Mouse (Mus musculus): ENCODE data around the gene Bpnt1. TPM values are rescaled to one million over a fixed set of nuclear protein-coding genes. Genes with fewer than 3 reads are reported as not detected.

Bpnt1 gene
- 89.6 TPM for polyA plus RNA-seq (2015; fragmentation: Illumina TruSeq; extraction: RNeasy Lipid Tissue Mini Kit (QIAGEN cat#74804); ENCODE audit: low read depth, low replicate concordance)

DNA sequence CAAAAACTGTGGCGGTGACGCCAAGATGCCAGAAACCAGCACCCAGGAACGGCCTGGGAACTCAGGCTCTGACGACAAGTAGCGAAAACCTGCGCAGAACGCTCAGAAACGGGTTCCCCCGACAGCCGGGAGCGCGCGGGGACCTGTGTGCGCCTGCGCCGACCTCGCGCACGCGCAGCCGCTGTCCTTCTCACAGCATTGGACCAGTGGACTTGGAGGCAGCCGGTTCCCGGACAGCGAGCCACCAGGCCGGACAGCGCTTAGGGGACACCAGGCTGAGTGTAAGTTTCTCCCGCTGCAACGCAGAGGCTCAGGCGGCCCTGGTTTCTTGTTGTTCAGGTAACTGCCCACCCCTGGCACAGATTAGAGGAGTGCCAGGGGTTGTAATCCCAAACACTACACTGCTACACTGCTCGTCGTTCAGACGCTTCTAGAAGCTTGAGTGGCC is at the start of gene Bpnt1:
Bpnt1 (plus strand) TSS at position 167 of the 448 bp plus-strand sequence.

DNA sequence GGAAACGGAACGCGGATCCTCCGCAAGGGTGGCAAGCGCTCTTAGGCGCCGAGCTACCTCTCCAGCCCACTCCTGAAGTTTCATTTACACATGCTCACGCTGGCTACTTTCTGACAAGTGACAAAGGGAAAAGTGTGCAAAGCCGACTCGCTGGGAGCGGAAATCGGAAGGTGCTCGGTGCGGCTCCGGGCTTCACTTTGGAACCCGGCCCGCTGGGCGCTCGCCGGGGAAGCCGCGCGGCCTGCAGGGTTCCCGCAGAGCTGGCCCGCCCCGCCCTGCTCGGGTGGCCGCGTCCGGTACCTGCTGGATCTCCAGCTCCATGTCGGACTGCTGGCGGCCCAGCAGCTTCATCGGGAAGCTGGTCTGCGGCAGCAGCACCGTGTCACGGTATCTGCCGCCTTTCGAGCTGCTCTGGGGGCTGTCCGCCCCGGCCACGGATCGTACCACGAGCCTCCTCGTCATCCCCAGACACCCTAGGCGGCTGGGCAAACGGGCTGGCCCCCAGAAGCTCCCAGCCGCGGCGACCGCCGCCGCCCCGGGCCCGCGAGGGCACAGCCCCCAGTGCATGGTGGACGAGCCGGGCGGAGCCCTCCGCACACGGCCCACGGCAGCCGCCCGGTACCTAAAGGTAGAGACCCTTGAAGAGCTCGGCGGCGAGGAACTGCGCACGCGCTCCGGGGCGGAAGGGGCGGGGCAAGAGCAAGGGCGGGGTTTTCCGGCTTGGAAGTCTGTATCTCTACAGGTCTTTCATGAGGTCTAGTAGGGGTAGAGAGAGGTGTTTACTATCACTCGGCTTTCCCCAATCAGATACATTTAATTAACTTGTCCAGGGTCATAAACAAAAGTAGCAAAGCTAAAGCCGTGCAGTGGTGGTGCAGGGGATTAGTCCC is 3.0 kb upstream of the Bpnt1 start, which contains the start of gene Iars2:
Iars2 (minus strand) TSS at position 676 of the 890 bp plus-strand sequence.

DNA sequence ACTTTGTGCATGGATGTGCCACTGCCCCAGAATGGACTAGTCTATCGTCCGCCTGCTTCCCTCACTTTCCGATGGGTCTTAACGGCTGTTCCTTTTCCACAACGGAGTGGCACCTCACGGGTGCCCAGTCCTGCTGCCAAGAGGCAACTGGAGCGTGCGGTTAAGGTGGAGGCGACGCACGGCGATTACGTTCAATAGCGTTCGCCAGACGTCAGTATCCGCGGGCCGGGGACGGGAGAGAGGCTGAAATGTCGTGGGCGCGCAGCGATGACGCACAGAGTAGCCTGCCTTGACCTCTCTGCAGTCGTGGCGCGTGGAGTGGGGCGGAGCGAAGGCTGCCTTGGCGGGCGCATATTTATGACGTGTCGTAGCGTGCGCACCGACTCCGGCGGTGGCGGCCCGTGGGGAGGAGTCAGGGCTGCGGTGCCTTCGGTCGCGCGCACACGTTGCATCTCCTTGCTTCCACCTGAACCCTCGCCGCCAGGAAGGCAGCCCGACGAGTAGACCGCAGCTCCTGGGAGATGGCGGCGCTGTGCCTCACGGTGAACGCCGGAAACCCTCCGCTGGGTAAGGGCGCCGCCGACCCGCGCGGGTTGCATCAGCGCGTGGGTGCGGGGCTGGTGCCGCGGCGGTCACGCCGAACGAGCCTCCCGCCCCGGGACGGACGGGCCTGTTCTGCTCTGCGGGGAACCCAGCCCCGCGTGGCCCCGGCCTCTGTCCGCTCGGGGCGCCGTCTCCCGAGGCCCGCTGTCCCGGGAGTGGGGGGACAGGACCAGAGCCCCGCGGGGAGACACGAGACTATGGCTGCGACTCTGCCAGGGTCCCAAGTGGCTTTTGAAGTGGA is 30.9 kb downstream of the Bpnt1 start, which contains the start of gene Eprs:
Eprs (plus strand) TSS at position 368 of the 844 bp plus-strand sequence.

Other genes with a start within 250 kb of the Bpnt1 start
- gene Rab3gap2, start 128.0 kb upstream of the Bpnt1 start, polyA plus RNA-seq (2015; fragmentation: Illumina TruSeq; extraction: RNeasy Lipid Tissue Mini Kit (QIAGEN cat#74804); ENCODE audit: low read depth, low replicate concordance): 40.6 TPM
- 31.2 TPM for gene Iars2, start 2.8 kb upstream of the Bpnt1 start, polyA plus RNA-seq (2015; fragmentation: Illumina TruSeq; extraction: RNeasy Lipid Tissue Mini Kit (QIAGEN cat#74804); ENCODE audit: low read depth, low replicate concordance)
- gene Eprs, start 30.9 kb downstream of the Bpnt1 start, polyA plus RNA-seq (2015; fragmentation: Illumina TruSeq; extraction: RNeasy Lipid Tissue Mini Kit (QIAGEN cat#74804); ENCODE audit: low read depth, low replicate concordance): 40.2 TPM
- 9.0 TPM for gene Slc30a10, start 122.7 kb downstream of the Bpnt1 start, polyA plus RNA-seq (2015; fragmentation: Illumina TruSeq; extraction: RNeasy Lipid Tissue Mini Kit (QIAGEN cat#74804); ENCODE audit: low read depth, low replicate concordance)

All from brain, adult 10 weeks (tissue).